Mouse (Mus musculus) liver, embryonic 13.5 days (tissue): ENCODE measurements around the gene Olfr986. TPM values are rescaled to one million over a fixed set of nuclear protein-coding genes. Genes with fewer than 3 reads are reported as not detected.
"Not testable (repeated sequence)": the region's sequence is repeated elsewhere in the genome, so short reads cannot be mapped to it uniquely, and the experiment has no call there.

Source experiments
- ATAC-seq: fragments of 200-750 bp; cut with Nextera tagmentation; 2 replicates; pipeline ENCODE4 v1.8.0; 2017; ENCODE audit warnings: low read depth, mild to moderate bottlenecking, moderate number of reproducible peaks, moderate library complexity
- DNase-seq: peaks from one replicate; pipeline ENCODE4 v3.0.0; 2022
- H3K27ac ChIP-seq: fragments of 300-500 bp; sonication (generic); 2 replicates; pipeline ENCODE4 v1.5.1; 2015; ENCODE audit warnings: moderate library complexity, mild to moderate bottlenecking, inconsistent platforms
- H3K27me3 ChIP-seq: fragments of 300-500 bp; sonication (generic); 2 replicates; pipeline ENCODE4 v1.6.1; 2015; ENCODE audit warnings: mild to moderate bottlenecking, inconsistent platforms
- H3K36me3 ChIP-seq: fragments of 300-500 bp; sonication (generic); 2 replicates; pipeline ENCODE4 v1.6.1; 2015; ENCODE audit warnings: mild to moderate bottlenecking, inconsistent platforms
- H3K4me1 ChIP-seq: fragments of 300-500 bp; sonication (generic); replicated peaks from 2 replicates; pipeline ENCODE4 v1.6.1; 2015; ENCODE audit warnings: inconsistent platforms
- H3K4me2 ChIP-seq: fragments of 300-500 bp; sonication (generic); 2 replicates; pipeline ENCODE4 v1.6.1; 2015; ENCODE audit warnings: inconsistent platforms, mild to moderate bottlenecking, moderate library complexity
- H3K4me3 ChIP-seq: fragments of 300-500 bp; sonication (generic); replicated peaks from 2 replicates; pipeline ENCODE4 v1.5.1; 2015; ENCODE audit warnings: mild to moderate bottlenecking, inconsistent platforms
- H3K9ac ChIP-seq: fragments of 300-500 bp; sonication (generic); 2 replicates; pipeline ENCODE4 v1.6.1; 2015; ENCODE audit warnings: mild to moderate bottlenecking, inconsistent platforms
- H3K9me3 ChIP-seq: fragments of 300-500 bp; sonication (generic); replicated peaks from 2 replicates; pipeline ENCODE4 v1.6.1; 2016; ENCODE audit warnings: inconsistent platforms
- WGBS: fragments of 180-500 bp; shearing (Covaris S2); methylation state at CpG from one replicate; pipeline ENCODE4 v1.1.7; 2015; ENCODE audit not compliant: insufficient replicate concordance; 5-methylcytosine and 5-hydroxymethylcytosine counted together
- polyA plus RNA-seq: library from polyadenylated mRNA; unstranded; fragments of >200 nt; fragmentation: Nextera tagmentation; extraction: Ambion mirVana; gene quantifications from 2 replicates; pipeline ENCODE4 v1.2.1, GENCODE M21; 2015

Olfr986 gene
- polyA plus RNA-seq: not detected in 2 replicates

DNA sequence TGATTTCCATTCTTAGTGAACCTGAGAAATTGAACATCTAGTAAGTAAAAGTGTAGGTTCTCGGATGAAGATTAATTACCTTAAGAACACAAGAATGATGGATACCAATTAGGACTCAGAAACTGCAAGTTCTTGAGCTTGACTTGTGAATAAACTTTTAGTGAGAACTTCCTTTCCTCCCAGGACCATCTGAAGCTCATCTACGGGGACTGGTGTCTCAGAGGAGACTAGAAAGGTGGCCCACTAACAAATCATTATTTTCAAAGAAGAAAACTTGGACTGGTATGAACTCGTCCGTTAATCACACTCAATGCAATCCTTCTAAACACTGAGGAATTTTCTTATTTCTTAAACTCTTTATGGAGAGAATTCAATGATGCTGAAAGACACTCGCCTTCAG, at the start of gene Olfr986:
Gene Olfr986, plus strand, starts transcription at position 301 of the 400 bp plus-strand sequence.
- 69% methylated on average over 5 of the region's 5 CpGs for WGBS
- ATAC-seq: no peak
- Histone ChIP-seq H3K36me3 (no peaks in the 10 kb centered on the region), H3K4me2 (no peak within 1 kb of the TSS), H3K27ac (no peak within 1 kb of the TSS), H3K27me3 (no peaks in the 10 kb centered on the region), H3K9me3 (no peaks in the 10 kb centered on the region), H3K4me3 (no peak within 1 kb of the TSS), H3K4me1 (no peaks in the 10 kb centered on the region), H3K9ac (no peak within 1 kb of the TSS)
- DNase-seq: no peak

DNA sequence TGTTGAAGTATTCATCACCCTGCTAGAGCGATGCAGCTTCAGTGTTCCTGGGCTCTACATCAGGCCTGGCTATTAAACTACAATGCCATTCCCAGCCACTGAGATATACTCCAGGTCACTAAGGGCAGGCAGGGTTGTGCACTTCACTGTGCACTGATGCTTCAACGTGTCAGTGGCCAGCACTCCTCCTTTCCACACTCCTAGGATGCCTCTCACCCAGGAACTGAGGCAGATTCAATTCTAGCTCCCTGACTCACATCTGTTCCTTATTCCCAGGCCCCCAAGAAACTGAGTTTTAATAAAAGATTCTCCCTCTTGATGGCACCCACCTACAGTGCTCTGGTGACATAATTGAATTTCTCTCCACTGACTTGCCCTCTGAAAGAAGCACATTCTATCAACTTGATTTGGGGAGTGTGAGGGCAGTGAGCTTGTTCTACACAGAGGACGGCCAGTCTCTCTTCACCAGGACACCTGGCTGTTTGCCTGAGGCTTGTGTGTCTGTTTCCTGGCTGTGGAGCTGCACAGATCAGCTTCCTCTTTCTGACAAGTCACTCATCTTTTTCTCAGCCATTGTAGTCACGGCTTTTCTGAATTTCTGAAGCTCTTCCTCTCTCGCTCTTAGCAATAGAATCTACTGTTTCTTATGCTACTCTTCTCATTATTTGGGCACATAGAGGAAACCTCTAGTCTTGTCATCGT, 43.6 kb upstream of the Olfr986 start:
- H3K4me1 ChIP-seq: no peaks in the 10 kb centered on the region
- no peak overlapping the region for H3K4me2 ChIP-seq
- H3K36me3 ChIP-seq: no peaks in the 10 kb centered on the region
- ATAC-seq (no peak), DNase-seq (no peak)
- H3K27me3 ChIP-seq: no peaks in the 10 kb centered on the region
- no peak overlapping the region for H3K27ac ChIP-seq
- no peak overlapping the region for H3K4me3 ChIP-seq
- WGBS: 50% methylated on average over 6 of the region's 6 CpGs
- no peak overlapping the region for H3K9ac ChIP-seq
- H3K9me3 ChIP-seq: no peaks in the 10 kb centered on the region

DNA sequence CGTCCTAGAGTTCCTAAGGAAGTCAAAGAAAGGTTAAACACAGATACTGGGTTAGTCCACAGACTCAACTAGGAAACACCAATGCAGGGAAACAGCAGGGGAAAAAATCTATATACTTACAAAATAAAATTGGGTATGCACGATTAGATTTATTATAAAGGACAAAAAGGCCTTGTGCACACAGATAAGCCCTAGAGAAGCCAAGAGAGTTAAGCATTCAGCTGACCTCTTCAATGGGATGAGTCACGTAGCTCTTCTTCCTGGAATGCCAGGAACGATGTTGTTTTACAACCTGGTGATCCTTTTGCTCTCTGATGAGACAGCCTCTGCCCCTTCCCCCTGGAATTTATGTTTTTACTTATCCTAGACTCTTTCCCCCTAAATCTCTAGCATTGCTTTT, 41.2 kb upstream of the Olfr986 start:
- WGBS: 46% methylated on average over 4 of the region's 4 CpGs
- no peak for DNase-seq
- Histone ChIP-seq H3K9ac (no peak overlapping the region), H3K4me2 (no peak overlapping the region), H3K4me1 (no peaks in the 10 kb centered on the region), H3K27me3 (no peaks in the 10 kb centered on the region), H3K27ac (no peak overlapping the region), H3K4me3 (no peak overlapping the region), H3K9me3 (no peaks in the 10 kb centered on the region), H3K36me3 (no peaks in the 10 kb centered on the region)
- ATAC-seq: no peak

DNA sequence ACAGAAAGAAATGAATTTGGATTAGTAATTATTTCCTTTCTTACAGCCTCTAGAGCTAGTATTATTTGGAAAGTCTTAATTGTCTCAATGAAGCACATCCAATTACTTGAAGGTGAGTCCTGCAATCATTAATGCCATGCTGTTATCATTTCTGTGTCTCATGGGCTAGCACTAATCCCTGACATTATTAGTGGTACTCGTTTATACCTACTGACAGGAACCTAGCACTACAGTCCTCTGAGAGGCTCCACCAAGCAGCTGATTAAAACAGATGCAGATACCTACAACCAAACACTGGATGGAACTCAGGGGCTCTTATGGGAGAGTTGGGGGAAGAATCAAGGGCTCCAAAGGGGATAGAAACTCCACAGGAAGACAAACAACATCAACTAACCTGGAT, 39.2 kb upstream of the Olfr986 start:
- no peaks in the 10 kb centered on the region for H3K4me1 ChIP-seq
- H3K4me3 ChIP-seq: no peak overlapping the region
- no peak overlapping the region for H3K9ac ChIP-seq
- WGBS: 36% methylated on average over 1 of the region's 1 CpGs
- H3K27ac ChIP-seq: no peak overlapping the region
- H3K36me3 ChIP-seq: no peaks in the 10 kb centered on the region
- DNase-seq (no peak), ATAC-seq (no peak)
- H3K27me3 ChIP-seq: no peaks in the 10 kb centered on the region
- no peaks in the 10 kb centered on the region for H3K9me3 ChIP-seq
- H3K4me2 ChIP-seq: no peak overlapping the region

DNA sequence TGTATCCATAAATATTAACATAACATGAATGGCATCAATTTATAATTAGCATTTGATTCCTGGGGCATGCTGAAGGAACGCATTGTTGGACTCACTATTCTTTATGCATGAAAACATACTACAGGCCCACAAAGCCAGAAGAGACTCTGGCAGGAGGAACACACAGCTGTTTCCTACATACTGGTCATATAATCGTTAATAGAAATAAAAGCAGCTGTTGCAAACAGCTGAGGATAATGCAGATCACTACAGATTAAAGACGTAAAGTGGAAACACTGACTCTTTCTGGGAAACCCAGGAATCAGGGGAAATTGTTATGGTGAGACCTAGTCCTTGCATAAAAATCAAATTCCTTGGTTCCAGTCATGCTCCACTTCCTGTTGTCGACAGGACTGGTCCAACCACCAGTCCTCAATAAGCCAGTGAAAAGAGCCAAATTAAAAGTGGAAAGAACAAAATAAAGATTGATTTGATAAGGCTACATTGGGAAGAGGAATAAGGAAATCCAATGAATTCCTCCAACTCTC, 25.5 kb upstream of the Olfr986 start:
- DNase-seq (no peak), ATAC-seq (no peak)
- no peak overlapping the region for H3K27ac ChIP-seq
- no peak overlapping the region for H3K9ac ChIP-seq
- no peak overlapping the region for H3K4me3 ChIP-seq
- no peaks in the 10 kb centered on the region for H3K27me3 ChIP-seq
- no peaks in the 10 kb centered on the region for H3K36me3 ChIP-seq
- no peaks in the 10 kb centered on the region for H3K4me1 ChIP-seq
- no peak overlapping the region for H3K4me2 ChIP-seq
- 56% methylated on average over 4 of the region's 4 CpGs for WGBS
- no peaks in the 10 kb centered on the region for H3K9me3 ChIP-seq

DNA sequence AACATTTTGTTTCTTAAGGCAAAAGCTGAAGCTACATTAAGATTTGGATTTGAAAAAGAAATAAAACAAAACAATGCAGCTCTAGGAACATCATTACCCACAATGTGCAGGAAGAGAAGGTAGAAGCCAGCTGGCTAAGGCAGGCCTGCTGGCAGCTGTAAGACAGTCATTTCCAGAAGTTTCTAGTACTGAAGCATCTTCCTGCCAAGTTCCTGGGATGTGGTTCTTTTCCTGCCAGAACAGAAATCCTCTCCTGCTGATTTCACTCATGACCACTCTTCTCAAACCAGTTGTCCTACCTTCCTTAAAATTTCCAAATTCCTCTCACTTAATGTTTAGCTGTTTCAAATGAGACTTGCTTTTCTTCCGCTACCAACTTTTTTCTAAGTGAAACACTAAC, 14.3 kb upstream of the Olfr986 start:
- H3K9me3 ChIP-seq: no peaks in the 10 kb centered on the region
- no peak overlapping the region for H3K9ac ChIP-seq
- DNase-seq (no peak), ATAC-seq (no peak)
- no peaks in the 10 kb centered on the region for H3K4me1 ChIP-seq
- no peak overlapping the region for H3K27ac ChIP-seq
- WGBS: 75% methylated on average over 1 of the region's 1 CpGs
- H3K4me3 ChIP-seq: no peak overlapping the region
- H3K27me3 ChIP-seq: no peaks in the 10 kb centered on the region
- no peaks in the 10 kb centered on the region for H3K36me3 ChIP-seq
- H3K4me2 ChIP-seq: no peak overlapping the region

DNA sequence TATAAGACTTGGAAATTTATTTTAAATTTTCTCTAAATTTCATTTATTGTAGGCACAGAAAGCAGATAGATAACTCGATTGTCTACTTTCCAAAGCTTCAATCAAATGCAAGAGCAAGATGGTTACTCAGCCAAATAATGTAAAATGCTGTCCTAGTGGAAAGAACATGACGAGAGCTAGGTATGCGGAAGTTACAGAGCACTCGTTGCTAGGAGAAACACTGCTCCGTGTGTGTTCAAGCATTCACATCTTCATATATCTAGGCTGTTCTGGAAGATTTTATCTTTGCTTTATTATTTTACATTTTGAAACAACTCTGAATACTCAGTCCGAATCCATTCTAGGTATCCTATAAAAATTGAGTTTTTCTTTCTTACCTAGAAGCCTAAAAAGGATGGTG, 3.7 kb upstream of the Olfr986 start:
- no peak for DNase-seq
- ATAC-seq: no peak
- Histone ChIP-seq H3K9ac (no peak overlapping the region), H3K4me3 (no peak overlapping the region), H3K4me2 (no peak overlapping the region), H3K36me3 (no peaks in the 10 kb centered on the region), H3K4me1 (no peaks in the 10 kb centered on the region), H3K27me3 (no peaks in the 10 kb centered on the region), H3K27ac (no peak overlapping the region), H3K9me3 (no peaks in the 10 kb centered on the region)
- 69% methylated on average over 6 of the region's 6 CpGs for WGBS

DNA sequence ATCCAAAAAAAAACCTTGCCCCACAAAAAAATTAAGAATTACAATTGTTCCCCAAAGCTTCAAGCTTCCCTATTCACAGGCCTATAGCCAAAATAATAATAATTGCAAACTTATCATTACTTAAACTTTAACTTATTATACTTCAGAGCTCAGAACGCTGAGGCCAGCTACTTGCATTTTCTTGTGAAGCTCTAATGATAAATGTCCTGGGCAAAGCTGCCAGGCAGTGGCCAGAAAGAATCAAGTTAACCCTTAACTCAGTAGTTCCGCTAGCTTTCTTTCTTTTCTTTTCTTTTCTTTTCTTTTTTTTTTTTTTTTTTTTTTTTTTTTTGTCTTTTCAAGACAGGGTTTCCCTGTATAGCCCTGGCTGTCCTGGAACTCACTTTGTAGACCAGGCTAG, 4.4 kb downstream of the Olfr986 start:
- not testable (repeated sequence) for H3K9ac ChIP-seq, H3K9me3 ChIP-seq, H3K27me3 ChIP-seq, DNase-seq, H3K36me3 ChIP-seq, H3K4me3 ChIP-seq, H3K4me1 ChIP-seq, H3K4me2 ChIP-seq, H3K27ac ChIP-seq, ATAC-seq
- WGBS: 65% methylated on average over 2 of the region's 2 CpGs

DNA sequence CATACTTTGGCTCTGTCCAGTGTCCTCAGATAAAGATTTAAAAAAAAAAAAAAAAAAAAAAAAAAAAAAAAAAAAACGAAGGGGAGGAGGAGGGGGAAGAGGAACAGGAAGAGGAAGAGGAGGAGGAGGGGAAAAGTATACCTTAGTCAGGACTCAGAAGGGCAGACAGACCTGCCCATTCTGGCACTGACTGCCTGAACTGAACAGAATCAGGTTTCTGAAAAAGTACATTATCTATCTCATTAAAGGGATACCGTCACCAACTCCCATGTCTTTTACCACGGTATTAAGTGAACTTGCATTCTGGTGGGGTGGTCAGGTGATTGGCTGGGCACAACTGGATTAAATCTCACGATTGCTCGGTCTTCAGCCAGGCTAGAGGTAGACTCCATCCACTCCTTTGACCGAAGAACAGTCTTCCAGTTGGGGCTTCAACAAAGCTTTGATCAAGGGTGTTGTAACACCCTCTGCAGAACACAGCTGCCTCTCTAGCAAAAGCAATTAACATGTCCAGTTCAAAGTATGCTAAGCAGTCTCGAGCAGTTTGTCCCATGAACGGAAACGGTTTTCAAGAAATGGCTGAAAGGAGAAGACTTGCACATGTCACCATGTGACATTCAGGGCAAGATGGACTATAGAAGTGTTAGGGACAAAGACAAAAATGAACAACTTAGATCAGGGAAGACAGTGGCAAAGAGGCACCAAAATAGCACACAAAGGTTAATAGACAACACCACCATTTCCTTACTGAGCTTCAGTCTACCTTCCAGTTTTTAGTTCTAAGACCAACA, 10.6 kb downstream of the Olfr986 start:
- Histone ChIP-seq H3K27ac (no peak overlapping the region), H3K36me3 (no peaks in the 10 kb centered on the region), H3K27me3 (no peaks in the 10 kb centered on the region), H3K9me3 (no peaks in the 10 kb centered on the region), H3K9ac (no peak overlapping the region), H3K4me2 (peak overlapping the region; percentile 82), H3K4me3 (peak overlapping the region; percentile 70; the same call in 1 of the 2 replicates), H3K4me1 (peaks cover 15% of the 10 kb centered on the region)
- DNase-seq: no peak
- 74% methylated on average over 8 of the region's 9 CpGs for WGBS
- no peak for ATAC-seq

DNA sequence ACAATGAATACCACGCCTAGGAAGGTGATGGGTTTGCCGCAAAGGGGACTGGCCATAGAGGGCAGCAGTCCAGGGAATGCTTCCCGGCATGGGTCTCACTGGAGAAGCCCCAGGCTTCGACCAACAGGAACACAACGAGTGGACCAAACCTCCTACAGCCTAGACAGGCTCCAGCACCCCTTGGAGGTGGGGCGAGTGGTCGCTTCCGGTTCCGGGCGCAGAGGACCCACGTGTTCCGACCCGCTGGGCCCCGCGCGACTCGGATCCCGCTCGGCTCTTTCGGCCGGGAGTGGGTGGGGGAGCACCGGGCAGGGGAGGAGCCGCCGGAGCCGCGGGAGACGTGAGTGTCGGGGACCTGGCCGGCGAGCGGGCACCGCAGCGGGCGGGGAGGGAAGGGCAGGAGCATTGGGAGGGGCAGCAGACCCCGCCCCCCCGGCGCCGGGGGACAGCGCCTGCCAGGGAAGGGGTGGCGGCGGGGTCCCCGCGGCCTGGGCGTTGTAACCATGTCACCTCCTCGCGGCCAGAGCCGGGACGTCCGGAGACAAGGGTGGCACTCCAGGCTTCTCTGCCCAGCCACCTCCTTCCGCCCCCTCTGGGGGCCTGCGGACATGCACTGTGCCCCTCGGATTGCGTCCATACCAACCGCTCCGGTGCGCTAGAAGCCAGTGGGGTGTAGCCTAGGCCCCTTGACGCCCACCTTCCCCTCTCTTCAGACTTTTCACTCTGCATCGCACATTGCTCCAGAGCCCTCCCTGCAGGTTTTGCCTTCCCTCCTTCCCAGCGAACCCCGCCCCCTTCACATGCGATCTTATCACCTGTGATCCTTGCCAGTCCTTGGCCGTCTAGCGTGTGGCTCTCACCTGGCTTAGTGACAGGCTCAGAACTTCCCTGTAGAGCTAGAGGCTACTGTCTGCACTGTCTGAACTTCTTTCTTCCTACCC, 11.6 kb downstream of the Olfr986 start, which contains the start of gene Zfp202:
Gene Zfp202, plus strand, starts transcription at position 219 of the 941 bp plus-strand sequence.
- Histone ChIP-seq H3K27me3 (no peaks in the 10 kb centered on the region), H3K36me3 (no peaks in the 10 kb centered on the region), H3K4me2 (peak within 1 kb of the TSS; percentile 82), H3K4me3 (peak within 1 kb of the TSS; percentile 70), H3K9me3 (no peaks in the 10 kb centered on the region), H3K4me1 (peaks cover 15% of the 10 kb centered on the region), H3K27ac (peak within 1 kb of the TSS; percentile 32), H3K9ac (peak within 1 kb of the TSS; percentile 70)
- DNase-seq (peak; percentile 55), ATAC-seq (peak; percentile 85)
- WGBS: under 1% methylated on average over 62 of the region's 63 CpGs

DNA sequence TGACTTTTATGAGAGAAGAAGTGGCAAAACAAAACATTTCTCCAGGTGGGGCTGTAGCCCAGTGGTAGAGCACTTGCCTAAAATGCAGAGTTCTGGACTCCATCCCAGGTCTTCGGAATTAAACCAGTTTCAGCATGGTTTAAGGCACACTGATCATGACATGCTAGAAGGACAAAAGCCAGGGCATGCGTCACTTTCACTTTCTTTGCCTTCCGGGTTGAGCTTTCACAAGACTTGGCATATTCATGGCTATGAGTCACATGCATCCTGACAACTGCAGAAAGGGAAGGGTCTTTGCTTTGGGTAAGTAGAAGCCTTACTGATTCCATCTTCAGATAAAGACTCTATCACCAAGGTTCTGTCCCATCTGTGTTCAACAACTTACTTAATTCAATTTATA, 15.3 kb downstream of the Olfr986 start:
- H3K9ac ChIP-seq: no peak overlapping the region
- H3K9me3 ChIP-seq: no peaks in the 10 kb centered on the region
- ATAC-seq (no peak), DNase-seq (no peak)
- H3K4me3 ChIP-seq: no peak overlapping the region
- H3K27me3 ChIP-seq: no peaks in the 10 kb centered on the region
- no peak overlapping the region for H3K27ac ChIP-seq
- peaks cover 15% of the 10 kb centered on the region for H3K4me1 ChIP-seq
- no peak overlapping the region for H3K4me2 ChIP-seq
- 65% methylated on average over 3 of the region's 3 CpGs for WGBS
- H3K36me3 ChIP-seq: no peaks in the 10 kb centered on the region
